Mouse (Mus musculus): ENCODE measurements at regions not wholly inside any gene's neighbourhood (a gene's known extent, or its start where the extent isn't known, plus 50 kb on each side); places are given as distances from the start of the nearest gene placed in this dataset.

GRCm38 (mm10) chr3:140871261-140871660 is 340.9 kb downstream of the Pdha2 start:
- Histone ChIP-seq H3K9me3 (ENCODE audit: control insufficient read depth, low read length) (no peaks in the 10 kb centered on the region), H3K4me1 (replicated peaks; ENCODE audit: control insufficient read depth in 2 of 2, insufficient read depth in 2 of 2, low read length in 1 of 2) (0 out of 4 replicates have a peak, but pooled peaks cover 0 to 2% of the 10 kb centered on the region in 2 experiments), H3K27me3 (ENCODE audit: control insufficient read depth, insufficient read depth, low read length) (no peaks in the 10 kb centered on the region), H3K4me3 (ENCODE audit: insufficient read depth in 1 of 2, low read depth in 2 of 2, low read length in 2 of 2) (no peak overlapping the region), H3K27ac (no peak overlapping the region), H3K36me3 (replicated peaks; ENCODE audit: control insufficient read depth, insufficient read depth, low read depth) (no peaks in the 10 kb centered on the region), H3K9ac (replicated peaks) (no peak overlapping the region), H3K4me2 (ENCODE audit: low read depth) (no peak overlapping the region)
- ATAC-seq (ENCODE audit: insufficient read depth) (no peak), DNase-seq (ENCODE audit: low read depth in 3 of 3, low spot score in 3 of 3) (no peak)
- 80% methylated on average over 2 of the region's 2 CpGs for WGBS (ENCODE audit: insufficient replicate concordance)
- no peak for TF ChIP-seq EP300 (IDR thresholded peaks at IDR 0.05; ENCODE audit: low read depth)
- TF ChIP-seq CTCF (IDR thresholded peaks at IDR 0.05; ENCODE audit: low read depth) = no peak

GRCm38 (mm10) chr3:140840197-140840596 is 372.0 kb downstream of the Pdha2 start:
- H3K9ac ChIP-seq (replicated peaks) = no peak overlapping the region
- TF ChIP-seq CTCF (IDR thresholded peaks at IDR 0.05; ENCODE audit: low read depth) = no peak
- no peak for TF ChIP-seq EP300 (IDR thresholded peaks at IDR 0.05; ENCODE audit: low read depth)

GRCm38 (mm10) chr3:140837976-140838581 is 374.1 kb downstream of the Pdha2 start:
- no peak overlapping the region for H3K4me3 ChIP-seq (ENCODE audit: insufficient read depth in 1 of 2, low read depth in 2 of 2, low read length in 2 of 2)
- no peaks in the 10 kb centered on the region for H3K36me3 ChIP-seq (replicated peaks; ENCODE audit: control insufficient read depth, insufficient read depth, low read depth)

More at GRCm38 (mm10) chr3:140840197-140840596, 372.0 kb downstream of the Pdha2 start:
- Histone ChIP-seq H3K4me1 (replicated peaks; ENCODE audit: control insufficient read depth in 2 of 2, insufficient read depth in 2 of 2, low read length in 1 of 2) (no peaks in the 10 kb centered on the region), H3K27me3 (ENCODE audit: control insufficient read depth, insufficient read depth, low read length) (no peaks in the 10 kb centered on the region), H3K4me3 (ENCODE audit: insufficient read depth in 1 of 2, low read depth in 2 of 2, low read length in 2 of 2) (no peak overlapping the region), H3K4me2 (ENCODE audit: low read depth) (no peak overlapping the region), H3K9me3 (ENCODE audit: control insufficient read depth, low read length) (no peaks in the 10 kb centered on the region), H3K27ac (no peak overlapping the region), H3K36me3 (replicated peaks; ENCODE audit: control insufficient read depth, insufficient read depth, low read depth) (no peaks in the 10 kb centered on the region)
- no peak for DNase-seq (ENCODE audit: low read depth in 3 of 3, low spot score in 3 of 3)
- peak; percentile 33; the same call in 1 of the 2 replicates for ATAC-seq (ENCODE audit: insufficient read depth)
- 36% methylated on average over 2 of the region's 2 CpGs for WGBS (ENCODE audit: insufficient replicate concordance)

GRCm38 (mm10) chr3:140821266-140821665 is 390.9 kb downstream of the Pdha2 start:
- H3K4me2 ChIP-seq (ENCODE audit: low read depth) = no peak overlapping the region
- DNase-seq (ENCODE audit: low read depth in 3 of 3, low spot score in 3 of 3) (no peak), ATAC-seq (ENCODE audit: insufficient read depth) (no peak)
- H3K4me3 ChIP-seq (ENCODE audit: insufficient read depth in 1 of 2, low read depth in 2 of 2, low read length in 2 of 2) = no peak overlapping the region
- H3K27me3 ChIP-seq (ENCODE audit: control insufficient read depth, insufficient read depth, low read length) = no peaks in the 10 kb centered on the region
- no peaks in the 10 kb centered on the region for H3K4me1 ChIP-seq (replicated peaks; ENCODE audit: control insufficient read depth in 2 of 2, insufficient read depth in 2 of 2, low read length in 1 of 2)
- H3K36me3 ChIP-seq (replicated peaks; ENCODE audit: control insufficient read depth, insufficient read depth, low read depth) = no peaks in the 10 kb centered on the region
- TF ChIP-seq EP300 (IDR thresholded peaks at IDR 0.05; ENCODE audit: low read depth) (no peak), CTCF (IDR thresholded peaks at IDR 0.05; ENCODE audit: low read depth) (no peak)
- H3K27ac ChIP-seq = no peak overlapping the region
- H3K9me3 ChIP-seq (ENCODE audit: control insufficient read depth, low read length) = no peaks in the 10 kb centered on the region
- H3K9ac ChIP-seq (replicated peaks) = no peak overlapping the region

More at GRCm38 (mm10) chr3:140837976-140838581, 374.1 kb downstream of the Pdha2 start:
- no peak overlapping the region for H3K4me2 ChIP-seq (ENCODE audit: low read depth)
- DNase-seq (ENCODE audit: low read depth in 3 of 3, low spot score in 3 of 3) (no peak), ATAC-seq (ENCODE audit: insufficient read depth) (no peak)
- no peaks in the 10 kb centered on the region for H3K4me1 ChIP-seq (replicated peaks; ENCODE audit: control insufficient read depth in 2 of 2, insufficient read depth in 2 of 2, low read length in 1 of 2)
- H3K27ac ChIP-seq = no peak overlapping the region
- no peak for TF ChIP-seq EP300 (IDR thresholded peaks at IDR 0.05; ENCODE audit: low read depth)
- TF ChIP-seq CTCF (IDR thresholded peaks at IDR 0.05; ENCODE audit: low read depth) = no peak
- H3K27me3 ChIP-seq (ENCODE audit: control insufficient read depth, insufficient read depth, low read length) = no peaks in the 10 kb centered on the region
- WGBS (ENCODE audit: insufficient replicate concordance) = 53% methylated on average over 2 of the region's 2 CpGs
- H3K9ac ChIP-seq (replicated peaks) = no peak overlapping the region
- no peaks in the 10 kb centered on the region for H3K9me3 ChIP-seq (ENCODE audit: control insufficient read depth, low read length)

GRCm38 (mm10) chr3:140805586-140805985 is 406.6 kb downstream of the Pdha2 start:
- Histone ChIP-seq H3K27ac (no peak overlapping the region), H3K4me2 (ENCODE audit: low read depth) (no peak overlapping the region), H3K4me1 (replicated peaks; ENCODE audit: control insufficient read depth in 2 of 2, insufficient read depth in 2 of 2, low read length in 1 of 2) (no peaks in the 10 kb centered on the region), H3K4me3 (ENCODE audit: insufficient read depth in 1 of 2, low read depth in 2 of 2, low read length in 2 of 2) (no peak overlapping the region), H3K9me3 (ENCODE audit: control insufficient read depth, low read length) (no peaks in the 10 kb centered on the region), H3K36me3 (replicated peaks; ENCODE audit: control insufficient read depth, insufficient read depth, low read depth) (no peaks in the 10 kb centered on the region), H3K27me3 (ENCODE audit: control insufficient read depth, insufficient read depth, low read length) (no peaks in the 10 kb centered on the region), H3K9ac (replicated peaks) (no peak overlapping the region)
- TF ChIP-seq CTCF (IDR thresholded peaks at IDR 0.05; ENCODE audit: low read depth) (no peak), EP300 (IDR thresholded peaks at IDR 0.05; ENCODE audit: low read depth) (no peak)
- 63% methylated on average over 2 of the region's 2 CpGs for WGBS (ENCODE audit: insufficient replicate concordance)
- ATAC-seq (ENCODE audit: insufficient read depth) (no peak), DNase-seq (ENCODE audit: low read depth in 3 of 3, low spot score in 3 of 3) (no peak)
